Mouse (Mus musculus) liver, postnatal 0 days (tissue): ENCODE results near the gene Bcl2.

ENCODE experiments used
- CTCF ChIP-seq: sonication (generic); IDR thresholded peaks from 2 replicates; pipeline ENCODE4 v1.5.1; 2016; ENCODE audit warnings: antibody characterized with exemption, low read depth
- EP300 ChIP-seq: IDR thresholded peaks from 2 replicates; pipeline ENCODE4 v1.6.1; 2016; ENCODE audit warnings: antibody characterized with exemption, low read depth, mild to moderate bottlenecking

DNA sequence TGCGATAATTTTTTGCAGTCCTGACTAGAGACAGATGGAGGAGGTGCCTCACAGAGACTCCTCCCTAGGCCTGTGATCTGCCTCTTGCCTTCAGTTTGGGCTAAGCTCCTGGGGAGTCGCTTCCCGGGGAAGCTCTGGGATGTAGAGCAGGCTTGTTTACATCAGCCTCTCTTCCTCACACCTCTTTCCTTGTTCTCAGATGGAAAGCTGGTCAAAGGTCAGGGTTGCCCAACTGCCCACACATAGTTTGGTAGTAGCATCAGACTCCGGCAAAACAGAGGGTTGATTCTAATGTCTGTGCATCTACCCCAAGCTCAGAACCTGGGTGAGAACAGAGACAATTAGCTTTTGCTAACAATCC is 84.6 kb downstream of the Bcl2 start:
- no peak for TF ChIP-seq CTCF
- no peak for TF ChIP-seq EP300
